Mouse (Mus musculus): ENCODE data around the gene Ttll5. TPM values are rescaled to one million over a fixed set of nuclear protein-coding genes. Genes with fewer than 3 reads are reported as not detected.

Gene Ttll5
- total RNA-seq, 2 experiments from 2014 or later: 5.8 to 7.3 TPM

DNA sequence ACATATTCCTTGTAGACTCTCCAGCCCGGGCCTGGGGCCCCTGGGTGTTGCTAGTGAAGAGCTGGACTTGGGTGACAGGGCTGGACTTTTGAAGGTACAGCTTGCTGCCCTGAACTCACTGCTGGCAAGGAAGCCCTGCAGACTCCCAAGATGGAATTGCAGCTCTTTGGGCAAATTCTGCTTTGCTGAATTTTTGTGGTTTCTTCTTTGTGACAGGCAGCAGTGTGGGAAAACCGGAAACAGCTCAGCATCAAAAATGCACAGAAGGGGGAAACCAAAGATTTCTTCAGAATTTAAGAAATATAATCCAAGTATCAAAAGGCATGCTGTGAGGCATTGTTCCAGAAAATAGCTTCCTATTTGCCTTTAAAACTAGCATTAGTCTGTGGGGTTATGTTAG lies 189.7 kb downstream of the Ttll5 start:
- no peak for DNase-seq

DNA sequence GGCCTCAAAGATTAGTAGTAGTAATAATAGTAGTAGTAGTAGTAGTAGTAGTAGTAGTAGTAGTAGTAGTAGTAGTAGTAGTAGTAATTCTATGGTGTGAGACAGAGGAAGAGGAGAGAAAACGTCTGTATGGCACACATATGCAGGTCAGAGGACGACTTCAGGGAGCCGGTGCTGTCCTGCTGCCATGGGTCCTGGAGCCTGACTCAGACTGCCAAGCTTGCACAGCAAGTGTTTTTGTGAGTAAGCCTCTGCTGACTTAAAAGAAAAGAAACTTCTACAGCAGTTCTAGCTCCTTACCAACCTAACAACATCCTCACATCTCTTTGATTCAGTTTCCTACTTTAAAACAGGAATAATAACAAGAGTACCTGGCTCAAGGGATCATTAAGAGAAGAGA lies 190.2 kb downstream of the Ttll5 start:
- no peak for DNase-seq

DNA sequence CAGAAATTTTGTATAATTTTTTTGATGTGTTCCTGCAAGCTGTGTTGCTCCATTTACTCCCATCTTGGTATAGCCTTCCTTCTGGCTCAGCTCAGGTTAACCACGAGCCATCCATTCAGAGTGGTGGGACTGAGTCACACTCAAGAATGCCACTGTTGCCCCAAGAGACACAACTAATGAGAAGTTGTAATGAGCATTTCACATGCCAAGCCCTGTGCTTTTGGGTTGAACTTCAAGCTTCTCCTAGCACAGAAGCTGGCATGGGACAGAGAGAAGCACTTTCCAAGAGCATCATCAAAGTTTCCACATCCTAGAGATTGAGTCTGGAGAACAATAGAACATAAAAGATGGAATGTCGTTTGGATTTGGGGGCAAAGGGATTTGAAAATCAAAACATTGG lies 190.7 kb downstream of the Ttll5 start:
- no peak for DNase-seq

DNA sequence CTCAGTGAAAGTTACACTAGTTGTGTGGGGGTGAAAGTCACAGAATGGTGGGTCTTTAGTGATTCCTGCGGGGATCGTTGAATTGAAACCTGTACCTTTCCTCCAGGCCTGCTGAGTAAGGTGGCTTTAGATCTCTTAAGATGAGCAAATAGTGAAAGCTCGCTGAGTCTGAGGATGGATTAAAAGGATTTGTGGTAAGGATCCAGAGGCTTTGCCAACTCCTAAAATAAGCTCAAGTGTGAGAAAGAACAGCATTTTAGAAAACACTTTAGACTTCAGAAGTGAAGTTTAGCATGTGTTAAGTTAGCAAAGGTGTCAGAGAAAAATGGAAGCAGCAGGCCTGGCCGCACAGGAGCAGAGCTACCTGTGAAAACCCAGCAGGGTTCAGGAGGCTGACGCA lies 192.9 kb downstream of the Ttll5 start:
- no peak for DNase-seq

DNA sequence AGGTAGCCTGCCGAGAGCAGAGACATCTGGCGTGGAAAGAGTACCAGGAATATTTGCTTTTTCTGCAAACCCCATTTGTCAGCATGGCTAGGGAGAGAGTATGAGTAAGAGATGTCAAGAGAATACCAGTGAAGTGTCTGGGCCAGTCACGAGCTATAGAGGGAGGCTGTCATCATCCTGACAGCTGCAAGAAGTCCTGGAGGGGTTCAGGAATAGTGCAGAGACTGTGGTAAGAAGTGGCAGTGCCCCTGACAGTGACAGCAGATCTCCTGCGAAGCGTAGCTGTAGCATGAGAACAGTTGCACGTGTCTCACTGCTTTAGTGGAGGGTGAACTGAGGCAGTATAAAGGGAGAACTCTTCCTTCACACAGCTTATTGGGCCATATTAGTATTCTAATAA lies 197.1 kb downstream of the Ttll5 start:
- no peak for DNase-seq

DNA sequence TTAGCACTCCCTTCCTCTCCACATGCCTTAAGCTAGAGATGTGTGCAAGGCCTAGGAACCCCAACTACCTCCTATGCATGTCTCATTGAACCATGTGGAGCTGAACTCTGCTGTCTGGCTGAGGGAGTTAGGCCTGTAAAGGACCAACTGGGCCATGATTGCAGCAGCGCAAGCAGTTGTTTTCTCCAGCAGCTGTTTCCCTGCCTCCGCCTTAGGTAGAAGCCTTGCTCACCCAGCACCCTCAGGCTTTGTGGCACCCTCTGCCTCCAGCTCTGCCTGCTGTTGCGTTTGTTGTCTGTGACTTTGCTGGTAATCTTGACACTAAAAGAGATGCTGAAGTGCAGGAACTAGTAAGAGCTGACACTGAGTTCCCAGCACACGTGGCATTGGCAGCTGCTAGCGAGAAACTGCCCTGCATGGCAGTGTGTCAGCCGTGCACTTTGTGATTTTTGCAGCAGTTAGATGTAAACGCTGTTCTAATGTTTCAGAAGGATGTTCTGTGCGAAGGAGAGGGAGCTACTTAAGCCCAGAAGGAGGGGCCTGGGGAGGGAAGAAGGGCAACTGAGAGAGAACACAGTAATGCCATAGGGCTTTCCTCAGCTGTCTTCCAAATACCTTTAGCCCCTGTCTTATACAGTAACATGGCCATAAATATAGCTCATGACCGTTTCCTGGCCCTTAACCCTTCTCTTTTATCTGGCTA lies 198.0 kb downstream of the Ttll5 start:
- no peak for DNase-seq

DNA sequence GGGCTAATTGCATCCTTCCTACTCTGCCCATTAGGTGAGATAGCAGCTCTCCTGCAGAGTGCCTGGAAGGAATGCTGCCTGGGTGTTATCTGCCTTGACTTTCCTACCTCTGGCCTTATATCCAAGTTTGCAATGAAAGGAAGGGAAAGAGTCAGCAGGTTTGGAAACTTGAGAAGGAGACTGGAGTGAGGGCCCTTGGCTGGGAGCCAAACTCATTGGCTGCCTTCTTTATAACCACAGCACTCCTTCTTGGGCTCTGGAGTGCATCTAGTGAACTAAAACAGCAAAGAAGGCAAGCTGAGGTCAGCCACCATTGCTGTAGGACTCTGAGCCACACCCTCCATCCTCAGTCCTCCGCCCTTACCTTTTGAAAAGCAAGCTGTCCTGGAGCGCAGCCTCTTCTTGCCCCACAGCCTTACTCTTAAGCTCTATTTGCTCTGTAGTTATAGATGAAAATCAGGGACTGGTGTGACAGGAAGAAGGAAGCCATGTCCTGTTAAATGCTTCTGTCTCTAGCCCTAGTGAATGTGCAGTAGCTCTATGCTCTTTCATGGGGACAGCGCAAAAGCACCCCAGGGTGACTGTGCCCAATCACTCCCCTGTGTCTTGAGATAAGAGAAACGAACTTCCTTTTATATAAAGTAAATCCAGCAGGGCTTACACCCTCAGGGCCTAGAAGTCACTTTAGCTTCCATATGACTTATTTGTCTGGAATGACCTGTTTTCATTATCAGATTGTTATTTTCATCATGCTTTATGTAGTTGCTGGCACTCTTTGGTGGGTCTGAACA lies 198.8 kb downstream of the Ttll5 start:
- DNase-seq: peak; percentile 36

DNA sequence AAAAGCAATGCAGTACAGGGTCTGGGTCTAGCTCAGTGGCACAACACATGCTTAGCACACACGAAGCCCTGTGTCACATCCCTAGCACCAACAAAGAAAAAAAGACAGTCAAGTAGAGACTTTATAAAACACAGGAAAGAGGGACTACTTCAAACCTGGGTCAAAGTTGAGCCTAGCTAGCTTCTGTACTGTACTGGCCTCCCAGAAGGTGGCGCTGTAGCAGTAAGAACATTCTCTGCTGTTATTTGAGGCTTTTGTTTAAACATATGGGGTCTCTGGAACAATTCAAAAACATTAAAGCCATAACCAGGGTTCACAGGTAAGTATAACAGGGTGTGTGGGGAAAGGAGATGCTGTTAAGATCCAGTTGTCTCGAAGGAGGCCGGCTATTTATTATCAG lies 200.0 kb downstream of the Ttll5 start:
- DNase-seq: no peak

DNA sequence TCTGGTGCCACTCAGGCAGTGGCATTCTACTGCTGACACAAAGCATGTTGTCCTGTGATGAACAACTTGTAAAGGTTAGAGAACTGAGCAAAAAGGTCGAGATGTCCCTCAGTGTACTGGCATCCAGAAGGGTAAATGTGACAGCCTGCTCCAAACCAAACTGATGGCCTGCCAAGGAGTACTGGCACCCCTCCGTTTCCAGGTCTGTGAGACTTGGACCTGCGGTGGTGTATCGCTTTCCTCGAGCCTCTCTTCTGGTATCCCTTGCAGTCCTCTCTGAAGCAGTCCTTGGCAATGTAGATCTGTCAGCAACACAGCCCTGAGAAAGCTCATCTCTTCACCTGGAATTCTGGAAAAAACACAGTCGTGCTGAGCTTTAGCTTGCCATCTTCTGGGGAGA lies 201.0 kb downstream of the Ttll5 start:
- DNase-seq: peak; percentile 80

DNA sequence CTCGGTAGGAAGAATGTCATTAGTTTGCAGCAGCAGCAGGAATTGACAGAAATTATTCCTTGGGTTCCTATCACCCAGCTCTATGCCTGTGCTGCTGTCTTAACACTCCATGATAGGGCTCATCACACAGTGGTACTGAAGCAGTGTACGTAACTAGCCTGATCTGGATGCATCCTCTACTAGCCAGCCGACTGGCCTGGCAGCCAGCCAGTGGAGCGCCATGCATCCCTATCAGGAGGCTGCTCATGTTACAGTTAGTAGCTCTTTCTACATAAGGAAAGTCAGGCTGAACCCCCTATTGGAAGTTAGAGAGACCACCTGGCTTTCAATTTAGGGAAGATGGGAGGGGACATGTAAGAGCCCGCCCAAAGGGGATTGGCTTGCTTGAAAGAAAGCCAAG lies 202.5 kb downstream of the Ttll5 start:
- no peak for DNase-seq

DNA sequence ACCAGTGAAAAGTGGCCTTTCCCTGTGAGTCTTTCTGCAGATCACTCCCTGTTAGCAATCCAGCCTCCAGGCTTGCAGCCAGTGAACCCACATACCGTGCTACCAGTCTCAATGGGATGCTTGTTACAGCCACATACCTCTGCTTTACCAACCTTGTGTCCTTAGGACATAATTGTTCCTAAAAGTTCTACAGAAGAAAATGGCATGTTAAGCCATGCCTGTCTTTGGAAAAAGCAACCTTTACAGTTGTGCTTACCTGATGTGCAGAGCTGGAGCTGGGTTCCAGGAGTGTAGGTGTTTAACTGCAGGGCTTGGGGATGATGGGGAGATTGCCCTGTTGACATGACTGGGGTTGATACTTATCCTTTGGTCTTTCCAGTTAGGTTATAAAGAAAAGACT lies 203.3 kb downstream of the Ttll5 start:
- no peak for DNase-seq

DNA sequence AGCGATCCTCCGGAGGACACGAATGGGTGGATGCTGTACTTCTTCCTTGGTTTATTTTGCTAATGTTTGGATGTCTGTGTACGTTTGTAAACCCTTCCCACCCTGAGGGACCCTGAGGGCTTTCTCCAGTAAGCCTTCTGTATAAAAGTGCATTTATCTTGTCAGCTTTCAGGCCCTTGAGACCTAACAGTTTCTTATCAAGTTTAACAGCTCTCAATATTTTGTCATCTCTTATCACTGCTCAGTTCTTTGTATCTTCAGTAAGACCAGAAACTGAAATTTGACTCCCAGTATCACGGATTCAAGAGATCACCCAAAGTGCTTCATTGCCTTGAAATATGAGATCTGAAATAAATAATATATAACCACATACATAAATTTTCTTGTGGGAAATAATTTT lies 206.5 kb downstream of the Ttll5 start:
- DNase-seq: no peak

DNA sequence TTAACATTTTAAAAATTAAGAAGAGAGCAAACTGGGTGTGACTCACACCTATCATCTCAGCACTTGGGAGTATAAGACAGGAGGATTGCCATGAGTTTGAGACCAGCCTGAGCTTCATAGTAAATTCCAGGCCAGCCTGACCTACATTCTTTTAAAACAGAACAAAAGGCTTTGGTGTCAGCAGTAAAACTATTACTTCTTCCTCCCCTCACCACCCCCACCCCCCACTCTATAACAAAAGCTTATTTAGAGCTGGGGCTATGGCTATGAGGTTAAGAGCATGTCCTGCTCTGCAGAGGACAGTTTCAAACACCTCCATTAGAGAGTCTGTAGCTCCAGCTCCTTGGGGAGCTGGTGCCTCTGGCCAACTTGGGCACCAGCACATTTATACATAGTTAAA lies 211.1 kb downstream of the Ttll5 start:
- DNase-seq: no peak

DNA sequence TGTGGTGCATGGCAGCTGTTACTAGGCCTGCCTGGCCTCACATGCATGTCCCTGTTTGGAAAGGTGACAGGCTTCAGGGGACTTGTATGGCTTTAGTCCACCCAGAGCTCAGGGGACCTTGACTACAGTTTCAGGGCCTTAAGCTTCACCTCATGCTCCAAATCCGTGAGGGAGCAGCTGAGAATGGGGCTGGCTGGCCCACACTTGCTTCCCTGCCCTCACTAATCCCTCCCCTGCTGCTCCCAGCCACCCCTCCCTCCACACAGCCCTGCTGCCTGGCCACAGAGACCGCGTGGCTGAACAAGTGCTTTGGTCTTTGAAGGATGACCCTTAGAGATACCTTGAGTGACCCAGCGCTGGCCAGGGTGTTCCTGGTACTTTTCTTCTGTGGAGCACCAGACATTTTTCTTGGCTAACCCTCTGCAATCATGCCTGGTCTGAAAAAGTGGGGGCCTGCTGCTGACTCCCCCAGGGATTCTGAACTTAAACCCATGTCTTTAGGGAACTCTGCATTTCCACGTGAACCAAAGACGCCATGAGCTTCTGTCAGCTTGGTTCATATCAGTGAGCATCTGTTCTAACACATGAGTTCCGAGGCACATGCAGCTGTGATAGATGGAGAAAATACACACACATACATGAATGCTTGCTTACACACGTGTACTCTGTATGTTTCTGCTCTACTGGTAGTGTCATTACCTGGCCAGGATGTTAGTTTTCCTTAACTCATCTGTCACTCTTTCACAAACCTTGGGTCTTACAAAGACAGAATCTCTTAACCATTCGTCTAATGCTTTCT lies 212.1 kb downstream of the Ttll5 start:
- DNase-seq: no peak

DNA sequence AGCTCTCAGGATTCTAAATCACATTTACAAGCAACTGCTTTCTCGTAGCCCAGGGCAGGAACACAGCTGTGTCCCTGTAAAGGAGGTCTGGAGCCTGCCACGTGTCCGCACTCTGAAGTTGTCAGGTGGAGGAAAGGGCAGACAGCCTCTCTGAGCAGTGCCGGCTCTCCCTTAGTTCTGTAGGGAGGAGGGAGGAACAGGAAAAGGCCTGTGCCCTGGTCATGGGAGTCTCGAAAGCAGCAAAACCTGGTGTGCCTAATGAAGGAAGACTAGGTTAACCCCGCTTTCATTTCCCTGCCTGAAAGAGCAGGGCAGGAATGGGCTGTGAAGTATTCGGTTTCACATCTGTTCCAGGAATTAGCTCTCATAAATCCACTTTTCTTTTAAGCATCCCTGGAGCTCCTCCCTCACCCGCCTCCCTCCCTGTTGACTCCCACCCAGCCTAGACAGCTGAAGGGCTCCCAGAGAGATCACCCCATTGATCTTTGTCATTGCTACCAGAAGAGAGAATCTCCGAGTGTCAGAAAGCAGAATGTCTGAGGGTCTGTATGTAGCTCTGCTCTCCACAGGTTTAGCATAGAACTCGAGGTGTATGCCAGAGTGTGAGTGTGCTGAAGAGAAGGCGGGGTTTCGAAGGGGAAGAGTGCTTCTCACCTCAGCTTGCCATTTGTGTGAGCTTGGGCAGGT lies 212.9 kb downstream of the Ttll5 start:
- no peak for DNase-seq

DNA sequence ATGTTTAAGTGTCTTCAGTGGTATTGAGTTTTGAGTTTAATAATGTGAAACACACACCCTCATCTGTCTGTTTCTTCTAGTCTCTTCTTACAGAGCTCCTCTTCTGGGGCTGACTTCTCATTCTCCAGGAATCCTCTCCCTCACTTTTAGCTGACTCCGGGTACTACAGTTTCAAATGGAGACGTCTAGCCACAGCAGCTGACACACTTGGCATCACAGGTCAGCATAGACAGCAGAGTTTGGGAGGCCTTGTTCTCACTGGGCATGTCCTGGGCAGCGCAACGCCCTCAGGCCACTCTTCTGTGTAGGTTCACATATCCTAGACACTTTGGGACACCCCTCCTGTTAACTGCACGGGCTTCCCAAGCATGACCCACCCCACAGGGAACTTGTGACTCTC lies 214.6 kb downstream of the Ttll5 start:
- DNase-seq: no peak

DNA sequence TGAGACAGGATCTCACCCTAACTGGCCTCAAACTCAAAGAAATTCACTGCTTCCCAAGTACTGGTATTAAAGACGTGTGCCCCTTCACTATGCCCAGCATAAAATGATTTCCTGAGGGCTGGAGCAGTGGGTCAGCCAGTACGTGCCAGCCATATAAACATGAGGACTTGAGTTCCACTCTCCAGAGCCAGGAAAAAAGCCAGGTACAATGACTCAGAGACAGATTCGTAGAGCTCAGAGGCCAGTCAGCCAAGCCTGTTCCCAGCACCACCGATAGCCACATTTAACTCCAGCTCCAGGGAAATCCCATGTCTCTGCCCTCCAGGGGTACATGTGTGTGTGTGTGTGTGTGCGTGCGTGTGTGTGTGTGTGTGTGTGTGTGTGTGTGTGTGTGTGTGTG lies 215.3 kb downstream of the Ttll5 start:
- no peak for DNase-seq

DNA sequence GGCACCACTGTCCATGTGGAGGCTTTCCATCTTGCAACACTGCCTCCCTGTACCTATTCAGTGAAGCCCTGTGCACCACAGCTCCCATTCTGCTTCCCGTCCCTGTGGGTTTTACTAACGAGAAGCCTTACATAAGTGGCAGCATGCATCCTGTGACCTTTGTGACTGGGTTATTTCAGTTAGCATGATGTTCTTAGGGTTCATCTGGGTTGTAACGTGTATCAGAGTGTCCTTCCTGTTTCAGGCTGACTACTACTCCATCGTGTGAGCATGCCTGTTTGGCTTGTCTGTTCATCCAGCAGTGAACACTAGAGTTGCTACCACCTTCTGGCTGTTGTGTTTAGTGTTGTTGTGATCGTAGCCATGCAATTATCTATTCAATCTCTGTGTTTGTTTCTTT lies 221.7 kb downstream of the Ttll5 start:
- no peak for DNase-seq

DNA sequence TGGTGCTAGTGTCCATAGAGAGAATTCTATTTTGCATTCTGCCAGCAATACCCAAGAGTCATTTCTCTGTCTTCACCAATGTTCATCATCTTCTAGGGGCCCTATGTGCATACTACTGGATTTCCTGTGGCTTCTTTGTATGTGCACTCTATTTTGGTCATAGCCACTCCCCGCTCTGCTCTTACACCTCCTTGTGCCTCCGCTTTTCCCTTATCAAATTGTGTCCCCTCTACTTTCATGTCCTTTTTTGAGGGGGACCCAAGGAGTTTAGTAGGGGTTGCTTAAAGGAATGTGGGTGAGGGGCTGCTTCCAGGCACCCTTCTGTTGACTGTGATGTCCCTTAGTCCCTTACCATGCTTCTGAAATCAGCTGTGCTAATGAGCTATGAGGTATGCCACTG lies 222.3 kb downstream of the Ttll5 start:
- DNase-seq: no peak

DNA sequence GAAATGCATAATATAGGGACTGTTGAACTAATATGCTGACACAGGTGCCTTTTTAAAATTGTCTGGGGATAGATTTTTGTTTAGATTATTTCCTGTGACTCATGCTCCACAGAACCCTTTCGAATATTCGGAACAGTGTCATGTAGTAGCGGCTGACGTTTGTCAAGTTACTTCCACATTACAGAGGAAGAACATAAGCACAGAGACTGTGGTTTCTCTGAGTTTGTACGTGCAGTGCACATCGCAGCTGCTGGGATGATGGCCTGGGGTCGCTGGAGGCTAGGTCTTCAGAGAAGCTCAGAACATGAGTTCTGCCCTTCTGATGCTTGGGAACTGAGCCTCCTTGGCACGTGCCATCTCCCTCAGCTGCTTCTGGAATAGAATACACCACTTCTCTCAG lies 222.9 kb downstream of the Ttll5 start:
- no peak for DNase-seq

DNA sequence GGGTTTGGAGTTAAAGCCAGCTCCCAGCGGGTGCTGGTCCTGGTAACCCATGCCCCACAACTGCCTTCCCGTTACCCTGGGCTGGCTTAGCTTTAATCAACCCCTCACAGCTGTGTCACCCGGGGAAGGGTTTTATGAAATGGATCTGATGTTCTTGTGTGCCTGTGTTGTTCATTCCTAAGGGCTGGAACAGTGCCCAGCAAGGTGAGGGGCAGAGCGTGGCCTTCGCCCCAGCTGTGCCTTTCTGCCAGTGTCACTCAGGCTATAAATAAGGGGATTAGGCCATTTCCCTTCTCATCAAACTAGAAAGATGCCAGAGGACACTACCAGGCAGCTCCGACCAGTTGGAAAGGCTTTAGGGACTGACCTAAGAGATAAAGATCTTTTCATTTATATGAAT lies 225.4 kb downstream of the Ttll5 start:
- no peak for DNase-seq

DNA sequence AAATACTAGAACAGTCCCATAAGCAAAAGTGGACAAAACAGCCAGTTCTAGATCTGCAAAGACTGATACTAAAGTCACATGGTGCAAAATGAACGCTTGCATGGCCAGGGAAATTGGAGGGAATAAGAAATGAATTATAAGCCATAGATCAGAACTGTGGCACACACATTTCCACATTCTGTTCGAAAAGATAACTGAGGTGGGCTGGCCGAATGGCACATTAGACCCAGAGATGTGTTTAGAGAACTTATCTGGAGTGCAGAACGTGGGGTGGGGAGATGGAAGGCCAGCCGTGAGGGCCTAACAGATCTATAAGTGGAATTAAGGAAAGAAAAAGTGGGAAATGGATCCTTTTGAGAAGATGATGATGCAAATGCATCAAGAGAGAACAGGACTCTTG lies 227.0 kb downstream of the Ttll5 start:
- DNase-seq: no peak

DNA sequence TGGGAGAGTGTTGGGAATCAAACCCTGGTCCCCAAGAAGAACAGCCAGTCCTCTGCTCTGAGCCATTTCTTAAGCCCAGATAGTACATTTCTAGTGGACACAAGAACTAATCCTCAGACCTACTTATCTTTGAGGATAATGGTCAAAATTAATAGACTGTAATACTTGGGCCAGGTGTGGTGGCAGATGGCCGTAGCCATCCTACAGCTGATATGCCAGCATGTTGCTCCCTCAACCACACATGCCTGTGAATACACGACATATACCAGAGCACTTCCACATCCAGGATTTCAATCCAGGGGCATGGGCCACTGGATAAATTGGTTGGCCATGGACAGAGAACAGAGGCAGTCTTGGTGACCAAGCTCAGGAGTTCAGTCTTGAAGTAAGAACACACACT lies 230.8 kb downstream of the Ttll5 start:
- no peak for DNase-seq
